Mouse (Mus musculus) erythroblast, embryonic 14.5 days (primary cell): ENCODE measurements around the gene Nova1.

Experiments used
- GATA1 ChIP-seq: IDR thresholded peaks from 2 replicates; pipeline ENCODE4 v1.6.1; 2012; ENCODE audit warnings: low read length, inconsistent platforms, mixed read lengths
- TAL1 ChIP-seq: IDR thresholded peaks from 3 replicates; pipeline ENCODE4 v1.6.1; 2012; ENCODE audit warnings: low read length, inconsistent platforms, mixed read lengths

DNA sequence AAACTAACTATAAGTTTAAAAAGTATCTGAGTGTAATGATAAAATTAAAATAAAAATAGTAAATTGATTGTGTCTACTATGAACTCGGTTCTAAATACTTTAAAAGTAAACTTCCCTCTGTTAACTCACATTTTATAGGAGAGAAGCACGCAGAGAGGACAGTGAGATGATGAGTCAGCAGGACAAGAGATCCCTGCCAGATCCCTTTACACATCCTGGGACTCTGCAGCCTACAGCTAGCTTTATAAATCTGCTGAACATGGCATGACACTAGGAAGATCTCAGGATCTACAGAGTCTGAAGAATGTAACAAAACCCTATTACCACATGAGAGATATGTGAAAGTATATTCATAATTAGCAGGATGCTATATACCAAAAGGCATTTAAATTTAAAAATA, 37.7 kb downstream of the Nova1 start:
- TF ChIP-seq TAL1 (no peak), GATA1 (no peak)
